Mouse (Mus musculus): ENCODE results near the gene Caprin1. TPM values are rescaled to one million over a fixed set of nuclear protein-coding genes. Genes with fewer than 3 reads are reported as not detected.

The Caprin1 gene
- polyA plus RNA-seq, 1 experiment = 302 TPM

GRCm38 (mm10) chr2:103811465-103812191 is 14.2 kb upstream of the Caprin1 start:
- TF ChIP-seq GATA1 (IDR thresholded peaks at IDR 0.05; ENCODE audit: low read length) = no peak

DNA sequence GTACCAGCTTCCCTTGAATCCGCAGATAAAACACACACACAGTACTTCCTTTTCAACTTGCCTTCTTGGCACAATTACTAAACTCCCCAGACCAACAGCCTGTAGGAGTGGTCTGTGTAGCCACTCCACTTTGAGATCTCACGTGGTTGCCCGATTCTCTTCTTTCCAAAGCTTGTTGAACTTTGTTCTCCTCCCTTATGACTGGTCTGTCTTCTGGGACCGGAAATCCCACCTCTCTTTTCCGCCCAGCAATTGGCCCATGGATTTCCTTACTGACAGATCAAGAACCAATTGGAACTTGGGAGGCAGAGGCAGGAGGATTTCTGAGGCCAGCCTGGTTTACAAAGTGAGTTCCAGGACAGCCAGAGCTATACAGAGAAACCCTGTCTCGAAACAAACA is 13.0 kb upstream of the Caprin1 start:
- TF ChIP-seq GATA1 (IDR thresholded peaks at IDR 0.05; ENCODE audit: low read length) = no peak

GRCm38 (mm10) chr2:103808466-103808865 is 11.0 kb upstream of the Caprin1 start:
- TF ChIP-seq GATA1 (IDR thresholded peaks at IDR 0.05; ENCODE audit: low read length) = no peak

DNA sequence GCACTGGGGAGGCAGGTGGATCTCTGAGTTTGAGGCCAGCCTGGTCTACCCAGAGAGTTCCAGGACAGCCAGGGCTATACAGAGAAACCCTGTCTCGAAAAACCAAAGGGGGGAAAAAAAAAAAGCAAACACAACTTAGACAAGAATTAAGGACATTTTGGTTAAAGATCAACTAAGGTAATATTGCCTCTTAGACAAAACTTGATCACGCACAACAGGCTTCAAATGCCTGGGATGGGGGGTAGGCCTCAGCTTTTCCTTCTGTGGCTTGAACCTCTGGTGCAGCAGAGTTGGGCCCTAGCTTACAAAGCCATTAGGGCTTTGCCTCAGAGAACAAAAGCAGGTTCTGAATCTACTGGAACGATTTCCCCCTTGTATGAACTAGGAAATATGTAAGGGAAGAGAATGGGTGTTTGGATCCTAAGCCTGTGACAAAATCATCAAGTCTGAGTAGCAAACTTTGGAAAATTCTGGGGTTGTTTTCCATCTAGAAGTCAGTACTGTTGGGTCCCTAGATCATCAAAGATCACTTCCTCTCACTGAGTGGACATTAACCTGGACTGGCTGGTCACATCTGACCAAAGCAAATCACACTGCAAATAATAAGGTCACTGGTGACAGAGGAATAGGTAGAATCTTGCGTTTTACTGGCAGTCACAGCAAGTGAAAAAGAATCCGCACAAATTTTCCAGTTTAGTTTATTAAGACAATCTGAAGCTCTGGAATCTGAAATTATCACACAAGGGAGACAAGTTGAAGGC is 6.5 kb upstream of the Caprin1 start:
- no peak for TF ChIP-seq GATA1 (IDR thresholded peaks at IDR 0.05; ENCODE audit: low read length)

DNA sequence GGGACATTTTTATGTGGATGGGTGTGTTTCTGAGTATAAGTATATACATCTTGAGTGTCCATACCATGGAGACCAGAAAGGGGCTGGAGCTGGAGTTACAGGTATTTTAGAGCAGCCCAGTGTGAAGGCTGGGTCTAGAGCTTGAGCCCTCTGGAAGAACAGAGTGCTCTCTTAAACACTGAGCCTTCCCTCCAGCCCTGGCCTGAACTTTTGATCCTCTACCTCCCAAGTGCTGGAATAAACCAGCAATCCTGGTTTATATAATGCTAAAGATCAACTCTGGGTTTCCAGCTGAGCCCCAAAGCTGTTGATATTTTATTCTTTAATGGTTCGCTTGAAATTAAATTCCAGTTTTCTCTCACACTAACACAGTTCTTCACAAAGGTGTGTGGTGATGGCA is 5.0 kb upstream of the Caprin1 start:
- no peak for TF ChIP-seq GATA1 (IDR thresholded peaks at IDR 0.05; ENCODE audit: low read length)

GRCm38 (mm10) chr2:103796861-103797466 is 485 bp downstream of the Caprin1 start:
- no peak for TF ChIP-seq GATA1 (IDR thresholded peaks at IDR 0.05; ENCODE audit: low read length)

GRCm38 (mm10) chr2:103796211-103796860 is 1.1 kb downstream of the Caprin1 start:
- no peak for TF ChIP-seq GATA1 (IDR thresholded peaks at IDR 0.05; ENCODE audit: low read length)

GRCm38 (mm10) chr2:103795843-103796210 is 1.6 kb downstream of the Caprin1 start:
- no peak for TF ChIP-seq GATA1 (IDR thresholded peaks at IDR 0.05; ENCODE audit: low read length)

GRCm38 (mm10) chr2:103792009-103792408 is 5.4 kb downstream of the Caprin1 start:
- no peak for TF ChIP-seq GATA1 (IDR thresholded peaks at IDR 0.05; ENCODE audit: low read length)

DNA sequence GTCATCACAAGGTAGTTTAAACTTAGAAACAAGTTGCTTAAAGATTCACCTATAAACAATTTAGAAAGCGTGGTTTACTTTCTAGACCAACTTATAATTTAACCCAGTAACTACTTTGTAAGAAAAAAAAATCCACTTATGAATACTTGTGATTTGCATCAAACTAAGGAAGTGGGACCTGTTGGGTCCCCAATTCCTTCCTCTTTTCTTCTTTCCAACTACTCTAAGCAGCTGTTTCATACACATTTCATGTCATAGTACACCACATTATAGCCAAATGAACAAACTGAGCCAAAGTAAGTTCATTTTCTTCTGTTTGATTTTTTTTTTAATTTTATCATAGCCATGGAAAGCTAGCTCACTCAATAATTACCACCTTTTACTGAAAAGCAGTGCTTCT is 11.7 kb downstream of the Caprin1 start:
- no peak for TF ChIP-seq GATA1 (IDR thresholded peaks at IDR 0.05; ENCODE audit: low read length)

GRCm38 (mm10) chr2:103784621-103785020 is 12.8 kb downstream of the Caprin1 start:
- TF ChIP-seq GATA1 (IDR thresholded peaks at IDR 0.05; ENCODE audit: low read length) = no peak

GRCm38 (mm10) chr2:103762492-103762891 is 35.0 kb downstream of the Caprin1 start:
- no peak for TF ChIP-seq GATA1 (IDR thresholded peaks at IDR 0.05; ENCODE audit: low read length)

GRCm38 (mm10) chr2:103761993-103762392 is 35.5 kb downstream of the Caprin1 start:
- TF ChIP-seq GATA1 (IDR thresholded peaks at IDR 0.05; ENCODE audit: low read length) = no peak

GRCm38 (mm10) chr2:103760906-103761716 is 36.3 kb downstream of the Caprin1 start, which contains the start of gene Nat10:
Gene Nat10, minus strand, starts transcription at chr2:103761270.
- TF ChIP-seq GATA1 (IDR thresholded peaks at IDR 0.05; ENCODE audit: low read length) = no peak

GRCm38 (mm10) chr2:103760421-103760820 is 37.0 kb downstream of the Caprin1 start:
- TF ChIP-seq GATA1 (IDR thresholded peaks at IDR 0.05; ENCODE audit: low read length) = no peak
